Mouse (Mus musculus) intestine, postnatal 0 days (tissue): Measurements from ENCODE around the gene Phpt1. TPM values are rescaled to one million over a fixed set of nuclear protein-coding genes. Genes with fewer than 3 reads are reported as not detected.

Source experiments
- ATAC-seq: fragments of 200-750 bp; cut with Nextera tagmentation; 2 replicates; pipeline ENCODE4 v1.8.0; 2017; ENCODE audit warnings: mild to moderate bottlenecking, moderate TSS enrichment, moderate library complexity
- H3K27ac ChIP-seq: fragments of 300-500 bp; sonication (generic); 2 replicates; pipeline ENCODE4 v1.5.1; 2014; ENCODE audit warnings: mild to moderate bottlenecking, low read depth, low read length, moderate library complexity
- H3K27me3 ChIP-seq: fragments of 300-500 bp; sonication (generic); replicated peaks from 2 replicates; pipeline ENCODE4 v1.6.1; 2014; ENCODE audit warnings: low read length, mixed read lengths; ENCODE audit not compliant: control insufficient read depth, insufficient read depth
- H3K36me3 ChIP-seq: fragments of 300-500 bp; sonication (generic); 2 replicates; pipeline ENCODE4 v1.6.1; 2014; ENCODE audit warnings: mild to moderate bottlenecking, moderate library complexity; ENCODE audit not compliant: control insufficient read depth, insufficient read depth
- H3K4me1 ChIP-seq: fragments of 300-500 bp; sonication (generic); replicated peaks from 2 replicates; pipeline ENCODE4 v1.6.1; 2014; ENCODE audit warnings: antibody characterized with exemption, low read length, mixed read lengths; ENCODE audit not compliant: control insufficient read depth, insufficient read depth
- H3K4me2 ChIP-seq: fragments of 300-500 bp; sonication (generic); replicated peaks from 2 replicates; pipeline ENCODE4 v1.6.1; 2014; ENCODE audit warnings: low read depth, mild to moderate bottlenecking, moderate library complexity
- H3K4me3 ChIP-seq: fragments of 300-500 bp; sonication (generic); 2 replicates; pipeline ENCODE4 v1.5.1; 2014; ENCODE audit warnings: low read depth, low read length
- H3K9ac ChIP-seq: fragments of 300-500 bp; sonication (generic); 2 replicates; pipeline ENCODE4 v1.6.1; 2014; ENCODE audit warnings: mild to moderate bottlenecking, low read depth, low read length
- H3K9me3 ChIP-seq: fragments of 300-500 bp; sonication (generic); 2 replicates; pipeline ENCODE4 v1.6.1; 2016; ENCODE audit warnings: mixed run types; ENCODE audit not compliant: control insufficient read depth
- CTCF ChIP-seq: sonication (generic); IDR thresholded peaks from 2 replicates; pipeline ENCODE4 v1.5.1; 2016; ENCODE audit warnings: low read depth, mild to moderate bottlenecking, control low read depth, antibody characterized with exemption, moderate library complexity
- WGBS: fragments of 180-500 bp; shearing (Covaris S2); extraction: QIAGEN DNeasy Blood & Tissue Kit; methylation state at CpG from one replicate; pipeline ENCODE4 v1.1.7; 2014; 5-methylcytosine and 5-hydroxymethylcytosine counted together
- polyA plus RNA-seq: library from polyadenylated mRNA; unstranded; fragments of >200 nt; fragmentation: Nextera tagmentation; extraction: Ambion mirVana; gene quantifications from 2 replicates; pipeline ENCODE4 v1.2.1, GENCODE M21; 2015

Gene Phpt1
- polyA plus RNA-seq, 1 experiment from 2014 or later, result 116 TPM

DNA sequence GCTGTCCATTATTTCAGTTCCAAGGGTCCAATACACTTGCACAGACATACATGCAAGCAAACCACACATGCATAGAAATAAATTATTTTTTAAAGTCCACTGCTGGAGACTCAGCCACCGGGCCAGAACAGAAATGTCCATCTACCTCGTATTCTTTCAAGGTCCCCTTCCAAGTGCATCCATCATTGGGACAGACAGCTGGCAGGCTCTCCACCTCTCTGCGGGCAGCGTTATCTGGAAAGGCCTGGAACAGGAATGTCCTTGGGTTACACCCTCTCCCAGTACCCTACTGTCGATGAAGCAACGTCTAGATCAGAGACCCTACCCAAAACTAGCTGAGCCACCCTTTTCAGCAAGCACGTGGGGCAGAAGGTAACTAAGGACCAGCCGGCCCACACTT is 38.5 kb downstream of the Phpt1 start:
- no peaks in the 10 kb centered on the region for H3K27me3 ChIP-seq
- H3K4me1 ChIP-seq, result no peaks in the 10 kb centered on the region
- no peak overlapping the region for H3K4me2 ChIP-seq
- no peak for TF ChIP-seq CTCF
- no peak for ATAC-seq
- 88% methylated on average over 8 of the region's 8 CpGs for WGBS
- H3K36me3 ChIP-seq, result peaks cover 50% of the 10 kb centered on the region
- H3K9me3 ChIP-seq, result no peaks in the 10 kb centered on the region
- no peak overlapping the region for H3K9ac ChIP-seq
- H3K27ac ChIP-seq, result no peak overlapping the region
- H3K4me3 ChIP-seq, result no peak overlapping the region

DNA sequence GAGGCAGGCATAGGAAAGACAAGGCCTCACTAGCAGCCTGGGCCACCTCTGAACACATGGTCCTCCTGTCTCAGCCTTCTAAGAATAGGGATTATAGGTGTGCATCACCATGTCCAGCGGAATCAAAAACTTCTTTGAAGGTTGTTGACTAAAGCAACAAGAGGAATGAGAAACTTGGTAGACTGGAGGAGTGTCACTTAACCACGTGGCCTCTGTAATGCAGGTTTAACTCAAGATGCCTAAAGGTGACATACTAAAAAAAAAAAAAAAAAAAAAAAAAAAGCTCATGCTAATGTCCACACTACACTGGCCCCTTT is 40.2 kb downstream of the Phpt1 start:
- no peak overlapping the region for H3K9ac ChIP-seq
- TF ChIP-seq CTCF, result no peak
- H3K4me2 ChIP-seq, result no peak overlapping the region
- H3K36me3 ChIP-seq, result peaks cover 64% of the 10 kb centered on the region
- 90% methylated on average over 2 of the region's 2 CpGs for WGBS
- H3K27ac ChIP-seq, result no peak overlapping the region
- H3K9me3 ChIP-seq, result no peaks in the 10 kb centered on the region
- H3K4me3 ChIP-seq, result no peak overlapping the region
- no peaks in the 10 kb centered on the region for H3K27me3 ChIP-seq
- no peaks in the 10 kb centered on the region for H3K4me1 ChIP-seq
- no peak for ATAC-seq

DNA sequence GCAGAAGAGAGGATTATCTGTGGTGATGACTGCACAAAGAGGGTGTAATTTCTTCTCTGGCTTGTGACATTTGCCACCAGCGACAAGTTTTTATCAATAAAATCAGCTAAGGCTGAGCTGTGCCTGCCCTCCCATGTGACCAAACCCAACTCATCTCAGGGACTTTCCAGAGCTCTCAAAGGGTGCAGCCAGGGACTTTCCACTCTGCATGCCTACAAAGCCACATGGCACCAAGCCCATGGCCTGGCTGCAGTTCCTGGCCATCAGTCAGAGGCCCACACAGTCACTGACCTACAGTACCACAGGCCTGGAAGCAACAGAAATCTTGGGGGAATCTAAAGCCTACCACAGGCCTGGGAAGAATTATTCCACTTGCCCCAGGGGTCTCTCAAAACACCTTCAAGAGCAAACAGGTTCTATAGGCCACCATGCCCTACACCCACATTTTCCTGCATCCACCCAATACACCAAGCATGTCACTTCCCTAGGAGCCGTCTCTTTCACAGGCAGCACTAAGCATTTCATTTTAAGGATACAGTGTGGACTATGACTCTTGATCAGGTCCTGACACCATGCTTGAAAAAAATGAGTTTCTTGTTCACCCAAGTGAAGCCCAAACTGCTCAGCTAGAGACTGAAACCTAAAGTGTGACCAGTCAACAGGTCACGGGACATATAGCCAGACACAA is 40.7 kb downstream of the Phpt1 start:
- Histone ChIP-seq H3K4me3 (no peak overlapping the region), H3K27me3 (no peaks in the 10 kb centered on the region), H3K4me2 (no peak overlapping the region), H3K9me3 (no peaks in the 10 kb centered on the region), H3K36me3 (peaks cover 69% of the 10 kb centered on the region), H3K27ac (no peak overlapping the region), H3K4me1 (no peaks in the 10 kb centered on the region), H3K9ac (no peak overlapping the region)
- no peak for TF ChIP-seq CTCF
- no peak for ATAC-seq
- WGBS, result 73% methylated on average over 3 of the region's 3 CpGs

DNA sequence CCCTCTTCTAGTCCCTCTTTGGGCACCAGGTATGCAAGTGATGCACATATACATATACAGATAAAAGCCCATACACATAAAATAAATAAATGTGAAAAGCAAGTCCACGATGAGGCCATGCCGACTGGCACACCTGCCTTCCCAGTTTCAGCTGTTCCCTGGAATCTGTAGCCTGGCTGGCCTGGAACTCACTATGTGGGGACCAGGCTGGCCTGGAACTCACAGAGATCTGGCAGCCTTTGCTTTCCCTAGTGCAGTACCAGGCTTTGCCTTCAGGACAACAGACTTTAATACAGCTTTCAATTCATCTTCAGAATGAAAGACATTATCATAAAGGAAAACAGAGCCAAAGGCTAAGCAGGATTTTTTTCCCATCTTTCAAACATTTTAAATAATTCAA is 41.3 kb downstream of the Phpt1 start:
- Histone ChIP-seq H3K27ac (no peak overlapping the region), H3K36me3 (peaks cover 74% of the 10 kb centered on the region), H3K9me3 (no peaks in the 10 kb centered on the region), H3K4me3 (no peak overlapping the region), H3K27me3 (no peaks in the 10 kb centered on the region), H3K9ac (no peak overlapping the region), H3K4me2 (no peak overlapping the region), H3K4me1 (no peaks in the 10 kb centered on the region)
- ATAC-seq, result no peak
- WGBS, result 90% methylated on average over 2 of the region's 2 CpGs
- no peak for TF ChIP-seq CTCF

DNA sequence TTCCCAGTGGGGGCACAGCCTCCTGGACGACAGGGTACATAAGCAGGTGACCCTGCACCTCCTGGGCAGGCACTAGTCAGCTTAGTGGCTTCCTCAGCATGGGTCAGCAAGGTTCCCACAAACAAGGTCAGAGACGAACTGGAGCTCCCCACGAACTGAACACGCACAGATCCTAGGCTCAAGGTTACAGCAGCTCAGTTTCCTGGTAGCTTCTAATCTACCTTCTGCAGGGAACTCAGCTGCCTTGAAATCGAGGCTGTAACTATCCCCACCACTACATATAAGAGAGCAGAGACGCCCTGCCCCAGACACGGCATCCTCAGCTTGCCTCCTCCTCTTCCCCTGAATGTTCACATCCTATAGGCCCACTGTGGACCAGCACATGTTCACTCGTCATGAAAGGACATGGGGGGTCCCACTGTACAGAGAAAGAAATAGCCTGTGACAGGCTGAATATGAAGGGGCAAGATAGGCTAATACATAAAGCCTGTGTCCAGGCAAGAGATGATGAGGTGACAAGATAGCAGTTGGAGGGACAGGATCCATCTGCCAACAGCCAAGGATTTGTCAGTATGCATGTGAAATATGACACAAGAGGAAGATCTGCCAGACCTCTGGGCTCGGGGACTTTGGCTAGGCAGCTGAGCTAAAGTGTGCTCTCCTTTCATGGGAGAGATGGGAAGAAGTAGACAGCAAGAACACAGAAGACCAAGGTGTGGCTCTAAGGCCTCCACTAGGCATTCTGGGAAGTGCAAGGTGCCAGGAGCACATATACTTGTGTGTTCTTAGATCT is 48.3 kb downstream of the Phpt1 start:
- Histone ChIP-seq H3K9me3 (no peaks in the 10 kb centered on the region), H3K4me1 (no peaks in the 10 kb centered on the region), H3K9ac (no peak overlapping the region), H3K4me3 (no peak overlapping the region), H3K4me2 (no peak overlapping the region), H3K27ac (no peak overlapping the region), H3K27me3 (no peaks in the 10 kb centered on the region), H3K36me3 (peaks cover 91% of the 10 kb centered on the region)
- 87% methylated on average over 9 of the region's 9 CpGs for WGBS
- no peak for ATAC-seq
- TF ChIP-seq CTCF, result no peak

Other genes with a start within 250 kb of the Phpt1 start
- gene Man1b1, start 242.9 kb downstream of the Phpt1 start, polyA plus RNA-seq, result 44.7 and 50.2 TPM in 2 replicates
- gene Dpp7, start 218.9 kb downstream of the Phpt1 start, polyA plus RNA-seq, result 120 and 129 TPM in 2 replicates
- 668 and 708 TPM in 2 replicates for gene Uap1l1, start 209.5 kb downstream of the Phpt1 start, polyA plus RNA-seq
- gene Sapcd2, start 202.9 kb downstream of the Phpt1 start, polyA plus RNA-seq, result 112 and 129 TPM in 2 replicates
- 33.9 and 38.1 TPM in 2 replicates for gene Entpd2, start 179.3 kb downstream of the Phpt1 start, polyA plus RNA-seq
- gene Npdc1, start 175.9 kb downstream of the Phpt1 start, polyA plus RNA-seq, result 49.2 and 52.3 TPM in 2 replicates
- gene Fut7, start 152.0 kb downstream of the Phpt1 start, polyA plus RNA-seq, result 0.26 and 0.27 TPM in 2 replicates
- gene Abca2, start 146.5 kb downstream of the Phpt1 start, polyA plus RNA-seq, result 1.1 and 1.3 TPM in 2 replicates
- 2.0 and 2.8 TPM in 2 replicates for gene Clic3, start 118.4 kb downstream of the Phpt1 start, polyA plus RNA-seq
- 41.2 and 46.2 TPM in 2 replicates for gene Paxx, start 114.1 kb downstream of the Phpt1 start, polyA plus RNA-seq
- 1.2 and 2.2 TPM in 2 replicates for gene Ptgds, start 105.2 kb downstream of the Phpt1 start, polyA plus RNA-seq
- gene Lcn12, start 81.3 kb downstream of the Phpt1 start, polyA plus RNA-seq, result 0.40 and 0.51 TPM in 2 replicates
- 38.5 and 40.2 TPM in 2 replicates for gene Fbxw5, start 74.5 kb downstream of the Phpt1 start, polyA plus RNA-seq
- 48.5 and 49.3 TPM in 2 replicates for gene C8g, start 73.5 kb downstream of the Phpt1 start, polyA plus RNA-seq
- 16.4 and 18.7 TPM in 2 replicates for gene Traf2, start 28.3 kb downstream of the Phpt1 start, polyA plus RNA-seq
- gene Edf1, start 17.4 kb downstream of the Phpt1 start, polyA plus RNA-seq, result 481 and 496 TPM in 2 replicates
- gene Mamdc4, start 379 bp downstream of the Phpt1 start, polyA plus RNA-seq, result 588 and 718 TPM in 2 replicates
- 0.68 and 0.78 TPM in 2 replicates for gene Ajm1, start 6.5 kb upstream of the Phpt1 start, polyA plus RNA-seq
- 26.8 and 26.9 TPM in 2 replicates for gene Rabl6, start 33.3 kb upstream of the Phpt1 start, polyA plus RNA-seq
- gene Ccdc183, start 42.5 kb upstream of the Phpt1 start, polyA plus RNA-seq, result 0.09 and 0.16 TPM in 2 replicates
- 23.0 and 25.6 TPM in 2 replicates for gene Tmem141, start 46.8 kb upstream of the Phpt1 start, polyA plus RNA-seq
- gene Fcna, start 52.8 kb upstream of the Phpt1 start, polyA plus RNA-seq, result 4.1 and 4.7 TPM in 2 replicates
- gene Lcn8, start 77.9 kb upstream of the Phpt1 start, polyA plus RNA-seq, result not detected in 2 replicates
- not detected in 2 replicates for gene Lcn5, start 82.7 kb upstream of the Phpt1 start, polyA plus RNA-seq
- gene Lcn6, start 101.6 kb upstream of the Phpt1 start, polyA plus RNA-seq, result not detected in 2 replicates
- not detected in 2 replicates for gene Lcn10, start 107.5 kb upstream of the Phpt1 start, polyA plus RNA-seq
- not detected in 2 replicates for gene Obp2a, start 124.8 kb upstream of the Phpt1 start, polyA plus RNA-seq
- gene Bmyc, start 131.5 kb upstream of the Phpt1 start, polyA plus RNA-seq, result 34.7 and 35.6 TPM in 2 replicates
- not detected in 2 replicates for gene Obp2b, start 161.8 kb upstream of the Phpt1 start, polyA plus RNA-seq
- gene Lcn3, start 190.3 kb upstream of the Phpt1 start, polyA plus RNA-seq, result not detected in 2 replicates
- gene Lcn11, start 201.8 kb upstream of the Phpt1 start, polyA plus RNA-seq, result not detected in 2 replicates
- not detected in 2 replicates for gene Gm13539, start 207.0 kb upstream of the Phpt1 start, polyA plus RNA-seq
- not detected in 2 replicates for gene Glt6d1, start 240.6 kb upstream of the Phpt1 start, polyA plus RNA-seq
- gene Lcn9, start 247.9 kb upstream of the Phpt1 start, polyA plus RNA-seq, result not detected in 2 replicates